Mouse (Mus musculus): Measurements from ENCODE around the gene Cuedc2. TPM values are rescaled to one million over a fixed set of nuclear protein-coding genes. Genes with fewer than 3 reads are reported as not detected.

Gene Cuedc2
- polyA plus RNA-seq, 1 experiment from 2014 or later = 179 TPM

- WGBS = under 1% methylated on average over 34 of the region's 34 CpGs
- H3K9me3 ChIP-seq (ENCODE audit: control insufficient read depth, low read length) = no peaks in the 10 kb centered on the region
- ATAC-seq (ENCODE audit: insufficient number of reproducible peaks, low FRiP score, low TSS enrichment, low read depth) (peak; percentile 48), DNase-seq (ENCODE audit: low spot score) (no peak)
- H3K9ac ChIP-seq (ENCODE audit: low read length) = peak overlapping the region; percentile 56; the same call in 1 of the 2 replicates
- H3K27ac ChIP-seq (replicated peaks; ENCODE audit: low read depth, low read length) = no peak overlapping the region
- H3K27me3 ChIP-seq (ENCODE audit: control insufficient read depth, insufficient read depth, low read length) = peaks cover 13% of the 10 kb centered on the region; the same call in 1 of the 2 replicates
- H3K4me1 ChIP-seq (ENCODE audit: control insufficient read depth, insufficient read depth, low read length) = peaks cover 9% of the 10 kb centered on the region; the same call in 1 of the 2 replicates
- peak overlapping the region; percentile 54 for H3K4me3 ChIP-seq (ENCODE audit: low read depth, low read length)
- no peaks in the 10 kb centered on the region for H3K36me3 ChIP-seq (ENCODE audit: control insufficient read depth, insufficient read depth, low read length)
- H3K4me2 ChIP-seq (ENCODE audit: low read depth, severe bottlenecking) = peak overlapping the region; percentile 85
Measured at GRCm38 (mm10) chr19:46304908-46305333, 33.6 kb downstream of the Cuedc2 start.

- 0% methylated on average over 39 of the region's 39 CpGs for WGBS
Measured at GRCm38 (mm10) chr19:46304216-46304841, 34.2 kb downstream of the Cuedc2 start, which contains the start of gene Nfkb2. Gene Nfkb2 (plus strand): TSS chr19:46304320.

GRCm38 (mm10) chr19:46303251-46304215 is 35.0 kb downstream of the Cuedc2 start:
- no peak for DNase-seq (ENCODE audit: low spot score)
- Histone ChIP-seq H3K27ac (replicated peaks; ENCODE audit: low read depth, low read length) (no peak overlapping the region), H3K9ac (ENCODE audit: low read length) (no peak overlapping the region), H3K4me1 (ENCODE audit: control insufficient read depth, insufficient read depth, low read length) (peaks cover 4% of the 10 kb centered on the region; the same call in 1 of the 2 replicates), H3K4me2 (ENCODE audit: low read depth, severe bottlenecking) (peak overlapping the region; percentile 85), H3K4me3 (ENCODE audit: low read depth, low read length) (peak overlapping the region; percentile 54), H3K27me3 (ENCODE audit: control insufficient read depth, insufficient read depth, low read length) (peaks cover 10% of the 10 kb centered on the region; the same call in 1 of the 2 replicates), H3K36me3 (ENCODE audit: control insufficient read depth, insufficient read depth, low read length) (no peaks in the 10 kb centered on the region), H3K9me3 (ENCODE audit: control insufficient read depth, low read length) (no peaks in the 10 kb centered on the region)
- 52% methylated on average over 18 of the region's 18 CpGs for WGBS
- ATAC-seq (ENCODE audit: insufficient number of reproducible peaks, low FRiP score, low TSS enrichment, low read depth) = no peak

More at GRCm38 (mm10) chr19:46304216-46304841, 34.2 kb downstream of the Cuedc2 start, which contains the start of gene Nfkb2:
- Histone ChIP-seq H3K27ac (replicated peaks; ENCODE audit: low read depth, low read length) (no peak within 1 kb of the TSS), H3K4me2 (ENCODE audit: low read depth, severe bottlenecking) (peak within 1 kb of the TSS; percentile 85), H3K9me3 (ENCODE audit: control insufficient read depth, low read length) (no peaks in the 10 kb centered on the region), H3K36me3 (ENCODE audit: control insufficient read depth, insufficient read depth, low read length) (no peaks in the 10 kb centered on the region), H3K4me1 (ENCODE audit: control insufficient read depth, insufficient read depth, low read length) (peaks cover 9% of the 10 kb centered on the region; the same call in 1 of the 2 replicates), H3K9ac (ENCODE audit: low read length) (peak within 1 kb of the TSS; percentile 56; the same call in 1 of the 2 replicates), H3K4me3 (ENCODE audit: low read depth, low read length) (peak within 1 kb of the TSS; percentile 54), H3K27me3 (ENCODE audit: control insufficient read depth, insufficient read depth, low read length) (peaks cover 13% of the 10 kb centered on the region; the same call in 1 of the 2 replicates)
- peak; percentile 88 for DNase-seq (ENCODE audit: low spot score)
- ATAC-seq (ENCODE audit: insufficient number of reproducible peaks, low FRiP score, low TSS enrichment, low read depth) = peak; percentile 83

GRCm38 (mm10) chr19:46302551-46302950 is 36.0 kb downstream of the Cuedc2 start:
- 91% methylated on average over 4 of the region's 4 CpGs for WGBS
- H3K4me2 ChIP-seq (ENCODE audit: low read depth, severe bottlenecking) = no peak overlapping the region
- no peaks in the 10 kb centered on the region for H3K9me3 ChIP-seq (ENCODE audit: control insufficient read depth, low read length)
- H3K36me3 ChIP-seq (ENCODE audit: control insufficient read depth, insufficient read depth, low read length) = no peaks in the 10 kb centered on the region
- H3K4me1 ChIP-seq (ENCODE audit: control insufficient read depth, insufficient read depth, low read length) = peaks cover 3% of the 10 kb centered on the region; the same call in 1 of the 2 replicates
- H3K9ac ChIP-seq (ENCODE audit: low read length) = no peak overlapping the region
- peaks cover 3% of the 10 kb centered on the region; the same call in 1 of the 2 replicates for H3K27me3 ChIP-seq (ENCODE audit: control insufficient read depth, insufficient read depth, low read length)
- DNase-seq (ENCODE audit: low spot score) (no peak), ATAC-seq (ENCODE audit: insufficient number of reproducible peaks, low FRiP score, low TSS enrichment, low read depth) (no peak)
- H3K4me3 ChIP-seq (ENCODE audit: low read depth, low read length) = no peak overlapping the region
- no peak overlapping the region for H3K27ac ChIP-seq (replicated peaks; ENCODE audit: low read depth, low read length)

GRCm38 (mm10) chr19:46300294-46301045 is 38.0 kb downstream of the Cuedc2 start:
- Histone ChIP-seq H3K4me2 (ENCODE audit: low read depth, severe bottlenecking) (no peak overlapping the region), H3K27me3 (ENCODE audit: control insufficient read depth, insufficient read depth, low read length) (no peaks in the 10 kb centered on the region), H3K36me3 (ENCODE audit: control insufficient read depth, insufficient read depth, low read length) (no peaks in the 10 kb centered on the region), H3K9ac (ENCODE audit: low read length) (no peak overlapping the region), H3K9me3 (ENCODE audit: control insufficient read depth, low read length) (no peaks in the 10 kb centered on the region), H3K27ac (replicated peaks; ENCODE audit: low read depth, low read length) (no peak overlapping the region), H3K4me3 (ENCODE audit: low read depth, low read length) (no peak overlapping the region), H3K4me1 (ENCODE audit: control insufficient read depth, insufficient read depth, low read length) (peaks cover 3% of the 10 kb centered on the region; the same call in 1 of the 2 replicates)
- WGBS = 38% methylated on average over 8 of the region's 8 CpGs
- ATAC-seq (ENCODE audit: insufficient number of reproducible peaks, low FRiP score, low TSS enrichment, low read depth) = no peak
- no peak for DNase-seq (ENCODE audit: low spot score)

- Histone ChIP-seq H3K4me1 (ENCODE audit: control insufficient read depth, insufficient read depth, low read length) (no peaks in the 10 kb centered on the region), H3K36me3 (ENCODE audit: control insufficient read depth, insufficient read depth, low read length) (no peaks in the 10 kb centered on the region), H3K27me3 (ENCODE audit: control insufficient read depth, insufficient read depth, low read length) (no peaks in the 10 kb centered on the region), H3K27ac (replicated peaks; ENCODE audit: low read depth, low read length) (no peak overlapping the region), H3K9me3 (ENCODE audit: control insufficient read depth, low read length) (no peaks in the 10 kb centered on the region), H3K4me2 (ENCODE audit: low read depth, severe bottlenecking) (no peak overlapping the region), H3K4me3 (ENCODE audit: low read depth, low read length) (no peak overlapping the region), H3K9ac (ENCODE audit: low read length) (no peak overlapping the region)
- WGBS = 72% methylated on average over 4 of the region's 4 CpGs
- ATAC-seq (ENCODE audit: insufficient number of reproducible peaks, low FRiP score, low TSS enrichment, low read depth) (no peak), DNase-seq (ENCODE audit: low spot score) (no peak)
Measured at GRCm38 (mm10) chr19:46296938-46297337, 41.6 kb downstream of the Cuedc2 start.

GRCm38 (mm10) chr19:46290535-46291105 is 47.9 kb downstream of the Cuedc2 start:
- no peak overlapping the region for H3K27ac ChIP-seq (replicated peaks; ENCODE audit: low read depth, low read length)
- no peak for DNase-seq (ENCODE audit: low spot score)
- no peaks in the 10 kb centered on the region for H3K27me3 ChIP-seq (ENCODE audit: control insufficient read depth, insufficient read depth, low read length)
- no peak overlapping the region for H3K4me3 ChIP-seq (ENCODE audit: low read depth, low read length)
- H3K9ac ChIP-seq (ENCODE audit: low read length) = no peak overlapping the region
- WGBS = 69% methylated on average over 12 of the region's 12 CpGs
- no peak for ATAC-seq (ENCODE audit: insufficient number of reproducible peaks, low FRiP score, low TSS enrichment, low read depth)
- no peaks in the 10 kb centered on the region for H3K4me1 ChIP-seq (ENCODE audit: control insufficient read depth, insufficient read depth, low read length)
- no peak overlapping the region for H3K4me2 ChIP-seq (ENCODE audit: low read depth, severe bottlenecking)
- H3K36me3 ChIP-seq (ENCODE audit: control insufficient read depth, insufficient read depth, low read length) = 0 out of 2 replicates have a peak, but pooled peaks cover 3% of the 10 kb centered on the region
- H3K9me3 ChIP-seq (ENCODE audit: control insufficient read depth, low read length) = no peaks in the 10 kb centered on the region

All from limb, embryonic 11.5 days (tissue).